Mouse (Mus musculus) adrenal gland, adult (tissue): ENCODE measurements at regions not wholly inside any gene's neighbourhood (a gene's known extent, or its start where the extent isn't known, plus 50 kb on each side); places are given as distances from the start of the nearest gene placed in this dataset.
A peak's percentile ranks its signal among the peaks of the same experiment; 100 is the strongest.

Source experiments
- DNase-seq, 2 experiments: peaks; one replicate each; pipeline ENCODE4 v3.0.0; 2022 to 2023; ENCODE audit warnings: low spot score in 1 of 2; ENCODE audit not compliant: inconsistent age in 2 of 2

- DNase-seq = no peak
Measured at GRCm38 (mm10) chr4:31608811-31609210, 355.1 kb upstream of the Map3k7 start.

- no peak for DNase-seq
Measured at GRCm38 (mm10) chr4:31609559-31609958, 354.3 kb upstream of the Map3k7 start.

- DNase-seq = no peak
Measured at GRCm38 (mm10) chr4:31612147-31612824, 351.6 kb upstream of the Map3k7 start.

- no peak for DNase-seq
Measured at GRCm38 (mm10) chr4:31612825-31613514, 350.9 kb upstream of the Map3k7 start.

GRCm38 (mm10) chr4:31617572-31617971 is 346.3 kb upstream of the Map3k7 start:
- no peak for DNase-seq

GRCm38 (mm10) chr4:31618026-31618425 is 345.9 kb upstream of the Map3k7 start:
- DNase-seq = no peak

GRCm38 (mm10) chr4:31621205-31621604 is 342.7 kb upstream of the Map3k7 start:
- DNase-seq = no peak

GRCm38 (mm10) chr4:31627053-31627452 is 336.8 kb upstream of the Map3k7 start:
- DNase-seq = no peak

- DNase-seq = no peak
Measured at GRCm38 (mm10) chr4:31627777-31628176, 336.1 kb upstream of the Map3k7 start.

- no peak for DNase-seq
Measured at GRCm38 (mm10) chr4:31638564-31638963, 325.3 kb upstream of the Map3k7 start.

GRCm38 (mm10) chr4:31642161-31642560 is 321.7 kb upstream of the Map3k7 start:
- DNase-seq = peak; percentile 15 to 52

GRCm38 (mm10) chr4:31642593-31643290 is 321.2 kb upstream of the Map3k7 start:
- DNase-seq = peak; percentile 48 to 69

GRCm38 (mm10) chr4:31648631-31649368 is 315.1 kb upstream of the Map3k7 start:
- no peak for DNase-seq

GRCm38 (mm10) chr4:31655364-31656106 is 308.4 kb upstream of the Map3k7 start:
- DNase-seq = no peak

- DNase-seq = no peak
Measured at GRCm38 (mm10) chr4:31656111-31656510, 307.8 kb upstream of the Map3k7 start.

GRCm38 (mm10) chr4:31658820-31659219 is 305.1 kb upstream of the Map3k7 start:
- DNase-seq = no peak

- no peak for DNase-seq
Measured at GRCm38 (mm10) chr4:31660896-31661295, 303.0 kb upstream of the Map3k7 start.

- no peak for DNase-seq
Measured at GRCm38 (mm10) chr4:31671530-31672170, 292.2 kb upstream of the Map3k7 start.

- peak in 1 of 2 experiments; percentile 54 for DNase-seq
Measured at GRCm38 (mm10) chr4:31672171-31672841, 291.6 kb upstream of the Map3k7 start.

- no peak for DNase-seq
Measured at GRCm38 (mm10) chr4:31672842-31673171, 291.1 kb upstream of the Map3k7 start.
